In genomic region chr9:63142335-63143036, GRCm38 (mm10) we compare ENCODE assay signal across 11 mouse cellular contexts. TPM values are rescaled to one million over a fixed set of nuclear protein-coding genes. Genes with fewer than 3 reads are reported as not detected.
DNase-seq lines count a peak whose midpoint lies in the region; ATAC-seq and TF ChIP-seq lines count a peak whose summit lies in the region.
"Had no signal": no experiment of that assay in that cellular context is flagged by ENCODE, and none has a peak within 500 bp of the region (broad histone marks: within the 10 kb centered on the region; RNA-seq: fewer than 3 reads in every experiment).

No protein-coding gene starts in this region.

- no peak overlapping the region for H3K4me3 ChIP-seq in kidney, adult 2 months (ENCODE audit: insufficient read depth, low read depth, low read length)
- H3K4me3 ChIP-seq in embryonic facial prominence, embryonic 13.5 days = peak overlapping the region; percentile 25
- peak overlapping the region; percentile 43 for H3K4me3 ChIP-seq in hindbrain, embryonic 11.5 days (ENCODE audit: low read depth, low read length)
- peak overlapping the region; percentile 8; the same call in 1 of the 2 replicates for H3K4me3 ChIP-seq in midbrain, embryonic 15.5 days
- H3K4me3 ChIP-seq: liver, embryonic 13.5 days had no signal

- no peak for TF ChIP-seq POLR2A in kidney, adult 2 months (IDR thresholded peaks at IDR 0.05; ENCODE audit: low read depth, low read length)

- H3K36me3 ChIP-seq in kidney, adult 2 months (ENCODE audit: control insufficient read depth, insufficient read depth, low read length) = no peaks in the 10 kb centered on the region
- H3K36me3 ChIP-seq in embryonic facial prominence, embryonic 13.5 days = no peaks in the 10 kb centered on the region
- no peaks in the 10 kb centered on the region for H3K36me3 ChIP-seq in hindbrain, embryonic 11.5 days (ENCODE audit: control insufficient read depth, insufficient read depth, low read length)
- H3K36me3 ChIP-seq in midbrain, embryonic 15.5 days (replicated peaks) = no peaks in the 10 kb centered on the region
- H3K36me3 ChIP-seq: liver, embryonic 13.5 days had no signal

- peak; percentile 17 for DNase-seq in kidney, postnatal 10 days
- no peak for DNase-seq in kidney, adult 2 months
- peak; percentile 56 for DNase-seq in hindbrain, embryonic 11.5 days (ENCODE audit: low spot score)
- DNase-seq in c-Kit-positive CD71-positive TER-119-positive erythroid progenitor cells, embryonic 14.5 days (ENCODE audit: low spot score) = no peak
- no peak for DNase-seq in layer of hippocampus, adult 9-10 months (ENCODE audit: low spot score)
- no peak for DNase-seq in gastrocnemius, postnatal 14 days
- DNase-seq: cerebellum, adult 11 months; gastrocnemius, adult 2 months; liver, embryonic 13.5 days had no signal

- peaks cover 34% of the 10 kb centered on the region for H3K27me3 ChIP-seq in kidney, adult 2 months (replicated peaks; ENCODE audit: control insufficient read depth, insufficient read depth, low read length)
- peaks cover 100% of the 10 kb centered on the region for H3K27me3 ChIP-seq in embryonic facial prominence, embryonic 13.5 days
- H3K27me3 ChIP-seq in hindbrain, embryonic 11.5 days (ENCODE audit: control insufficient read depth, insufficient read depth, low read length) = peaks cover 99% of the 10 kb centered on the region
- peaks cover 97% of the 10 kb centered on the region for H3K27me3 ChIP-seq in midbrain, embryonic 15.5 days (replicated peaks)

- no peak overlapping the region for H3K9ac ChIP-seq in embryonic facial prominence, embryonic 13.5 days
- peak overlapping the region; percentile 27; the same call in 1 of the 2 replicates for H3K9ac ChIP-seq in hindbrain, embryonic 11.5 days (ENCODE audit: low read depth, low read length)
- no peak overlapping the region for H3K9ac ChIP-seq in midbrain, embryonic 15.5 days
- H3K9ac ChIP-seq: liver, embryonic 13.5 days had no signal

- no peaks in the 10 kb centered on the region; the same call in 1 of the 2 replicates for H3K4me1 ChIP-seq in kidney, adult 2 months (ENCODE audit: control insufficient read depth, insufficient read depth, low read length)
- H3K4me1 ChIP-seq in embryonic facial prominence, embryonic 13.5 days = peaks cover 76% of the 10 kb centered on the region
- peaks cover 19% of the 10 kb centered on the region for H3K4me1 ChIP-seq in hindbrain, embryonic 11.5 days (replicated peaks; ENCODE audit: control insufficient read depth, insufficient read depth, low read length)
- peaks cover 66% of the 10 kb centered on the region for H3K4me1 ChIP-seq in midbrain, embryonic 15.5 days

- H3K9me3 ChIP-seq in embryonic facial prominence, embryonic 13.5 days = no peaks in the 10 kb centered on the region
- no peaks in the 10 kb centered on the region for H3K9me3 ChIP-seq in hindbrain, embryonic 11.5 days (ENCODE audit: control insufficient read depth, low read length)
- no peaks in the 10 kb centered on the region for H3K9me3 ChIP-seq in midbrain, embryonic 15.5 days
- H3K9me3 ChIP-seq: liver, embryonic 13.5 days had no signal

- H3K27ac ChIP-seq in kidney, adult 2 months (ENCODE audit: insufficient read depth, low read depth, low read length) = no peak overlapping the region
- no peak overlapping the region for H3K27ac ChIP-seq in embryonic facial prominence, embryonic 13.5 days
- H3K27ac ChIP-seq in hindbrain, embryonic 11.5 days (ENCODE audit: low read depth, low read length) = no peak overlapping the region; the same call in 1 of the 2 replicates
- no peak overlapping the region for H3K27ac ChIP-seq in midbrain, embryonic 15.5 days
- H3K27ac ChIP-seq: gastrocnemius, adult 2 months; liver, embryonic 13.5 days had no signal

- no peak for TF ChIP-seq CTCF in kidney, adult 2 months (conservative IDR thresholded peaks at IDR 0.05; ENCODE audit: insufficient read depth, insufficient read length, low read depth, low read length)

- WGBS in kidney, adult 2 months = 4% methylated on average over 42 of the region's 42 CpGs
- WGBS in embryonic facial prominence, embryonic 13.5 days = under 1% methylated on average over 42 of the region's 42 CpGs
- WGBS in hindbrain, embryonic 11.5 days = under 1% methylated on average over 42 of the region's 42 CpGs
- 1% methylated on average over 41 of the region's 42 CpGs for WGBS in midbrain, embryonic 15.5 days

- ATAC-seq in embryonic facial prominence, embryonic 13.5 days (ENCODE audit: insufficient number of reproducible peaks, insufficient read depth, low FRiP score, low TSS enrichment, low read depth) = no peak
- no peak; the same call in 1 of the 2 replicates for ATAC-seq in hindbrain, embryonic 11.5 days (ENCODE audit: low FRiP score)
- ATAC-seq in midbrain, embryonic 15.5 days (replicated peaks) = no peak

- intact Hi-C loops in gastrocnemius, postnatal 14 days (cut with DNase I; ENCODE audit: low total_unique reads) = no loop called here

- H3K4me2 ChIP-seq in embryonic facial prominence, embryonic 13.5 days = peak overlapping the region; percentile 47
- peak overlapping the region; percentile 22; the same call in 1 of the 2 replicates for H3K4me2 ChIP-seq in hindbrain, embryonic 11.5 days (replicated peaks; ENCODE audit: low read depth, low read length)
- H3K4me2 ChIP-seq in midbrain, embryonic 15.5 days = peak overlapping the region; percentile 19
- H3K4me2 ChIP-seq: liver, embryonic 13.5 days had no signal

RNA-seq across cellular contexts. Expression of gene Skor1, which starts 6.3 kb away (rescaled TPM):
- polyA plus RNA-seq in kidney, adult 2 months (2012; rRNA removed) = 0.02 and 0.03 TPM in 2 replicates
- 0.58 TPM in 1 of 2 replicates, not detected in the other for polyA plus RNA-seq in embryonic facial prominence, embryonic 13.5 days (2015; fragmentation: Nextera tagmentation; extraction: Ambion mirVana)
- 6.6 and 7.4 TPM in 2 replicates for polyA plus RNA-seq in hindbrain, embryonic 11.5 days (2014; fragmentation: Nextera tagmentation; extraction: Ambion mirVana)
- 1.6 and 1.9 TPM in 2 replicates for polyA plus RNA-seq in midbrain, embryonic 15.5 days (2015; fragmentation: Nextera tagmentation; extraction: Ambion mirVana)
- total RNA-seq in gastrocnemius, postnatal 14 days (2021) = under 1 TPM in 1 of 2 experiments, not detected in 1; 0.12 TPM
- polyA plus RNA-seq: liver, embryonic 13.5 days had no signal

Comparison
In these comparisons a context has a peak if more than half of its experiments do, and no peak if none do; other contexts are left out.
1. DNase-seq: peak in kidney, postnatal 10 days (single experiment) and hindbrain, embryonic 11.5 days (single experiment); none in kidney, adult 2 months (single experiment), c-Kit-positive CD71-positive TER-119-positive erythroid progenitor cells, embryonic 14.5 days (single experiment), layer of hippocampus, adult 9-10 months (single experiment) and gastrocnemius, postnatal 14 days (single experiment).
2. Peak in every context shown above with its lines, with median percentiles within 50 percentile points of each other: H3K4me2 ChIP-seq.